Mouse (Mus musculus) spleen, postnatal 36 days (tissue): ENCODE results near the gene Fam13a.

Source experiments
- DNase-seq, 2 experiments: peaks; one replicate each; pipeline ENCODE4 v3.0.0; 2022; ENCODE audit warnings: low spot score in 2 of 2, mixed read lengths in 1 of 2

Gene Fam13a

GRCm38 (mm10) chr6:58882271-58882670 is 142.1 kb downstream of the Fam13a start:
- DNase-seq, result no peak
